Mouse (Mus musculus) monocyte, adult 5-6 weeks (primary cell): Measurements from ENCODE around the gene Arl3. TPM values are rescaled to one million over a fixed set of nuclear protein-coding genes. Genes with fewer than 3 reads are reported as not detected.

Experiments
- ATAC-seq: fragments of 153-309, 156-312 bp; replicated peaks from 2 replicates; pipeline ENCODE4 v1.8.0; 2017; ENCODE audit warnings: mild to moderate bottlenecking; ENCODE audit not compliant: low TSS enrichment, insufficient number of reproducible peaks, severe bottlenecking, poor library complexity, low FRiP score
- total RNA-seq: library from RNA; stranded (forward); fragments of 200-1000, 200-491, 200-594 nt; gene quantifications from 3 replicates; pipeline ENCODE4 v1.2.3, GENCODE M21; 2017

Arl3 gene
- total RNA-seq, 1 experiment from 2014 or later = 26.2 TPM

DNA sequence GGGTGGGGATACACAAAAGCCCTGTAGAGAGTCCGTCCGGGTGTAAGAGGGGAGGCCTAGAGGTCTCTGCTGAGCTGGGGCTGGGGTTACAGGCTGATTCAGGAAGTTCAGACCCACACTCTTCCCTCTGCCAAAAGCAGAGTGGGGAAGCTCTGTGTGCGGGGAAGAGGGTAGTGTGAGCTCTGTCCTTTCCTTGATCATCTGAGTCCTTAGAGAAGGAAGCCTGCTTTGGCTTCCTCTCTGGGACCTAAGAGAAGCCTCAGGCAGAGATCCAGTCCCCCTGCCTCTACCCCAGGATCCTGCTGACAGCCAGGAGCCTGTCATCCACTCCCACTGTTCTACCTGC lies 66.7 kb downstream of the Arl3 start:
- no peak for ATAC-seq

DNA sequence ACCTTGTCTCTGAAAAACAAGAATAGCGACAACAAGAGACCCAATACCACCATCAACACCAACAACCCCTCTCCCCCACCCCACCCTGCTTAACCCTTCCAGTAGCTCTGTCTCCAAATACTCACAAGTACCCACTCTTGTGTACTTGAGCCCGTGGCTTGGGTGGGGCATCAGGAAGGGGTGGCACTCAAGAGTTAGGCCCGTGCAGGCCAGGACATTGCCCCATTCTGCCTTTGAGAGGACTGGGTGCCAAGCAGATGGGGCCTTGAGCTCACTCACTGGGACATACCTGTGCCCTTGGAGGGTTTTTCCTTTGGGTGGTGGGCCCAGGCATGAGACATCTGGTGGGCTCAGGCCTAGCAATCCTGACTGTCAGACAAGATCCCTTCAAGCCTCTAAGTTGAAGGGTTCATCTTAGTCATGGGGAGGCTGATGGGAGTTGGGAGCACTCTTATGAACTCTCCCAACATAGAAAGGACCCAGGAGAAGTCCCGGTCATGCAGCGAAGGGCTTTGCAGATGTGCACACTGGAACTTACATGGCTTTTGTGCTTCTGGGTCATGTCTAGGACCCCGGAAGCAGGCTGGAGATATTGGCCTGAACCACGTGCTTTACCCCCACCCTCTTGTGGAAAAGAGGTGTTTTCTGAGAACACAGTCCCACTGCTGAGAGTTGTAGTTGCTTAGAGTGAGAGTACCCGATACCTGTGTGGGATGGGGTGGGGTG lies 67.2 kb downstream of the Arl3 start:
- no peak for ATAC-seq

DNA sequence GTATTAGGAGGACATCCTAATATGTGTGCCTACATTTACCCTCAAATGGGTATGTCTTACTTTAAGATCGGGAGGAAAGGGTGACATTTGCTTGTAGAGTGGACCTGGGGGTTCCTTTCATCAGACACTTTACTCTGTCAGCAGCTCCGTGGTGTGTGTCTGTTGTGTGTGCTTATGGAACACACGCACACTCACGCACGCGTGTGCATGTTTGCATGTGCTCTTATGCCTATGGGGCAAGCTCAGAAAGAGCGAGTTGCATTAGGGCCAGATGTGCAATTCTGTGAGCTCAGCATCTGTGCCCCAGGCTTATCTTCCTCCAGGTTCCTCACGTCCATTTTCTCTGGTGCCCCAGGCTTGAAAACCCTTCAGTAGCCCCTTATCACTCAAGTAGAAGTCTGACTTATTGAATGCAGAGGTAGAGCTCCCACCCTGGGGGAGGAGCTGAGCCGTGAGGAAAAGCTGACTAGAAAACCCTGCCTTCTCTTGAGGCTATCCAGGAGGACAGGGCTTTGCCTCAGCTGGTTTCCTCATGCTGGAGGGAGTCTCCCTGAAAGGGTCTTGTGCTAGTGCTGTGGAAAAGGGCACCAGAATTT lies 68.1 kb downstream of the Arl3 start:
- ATAC-seq = no peak

DNA sequence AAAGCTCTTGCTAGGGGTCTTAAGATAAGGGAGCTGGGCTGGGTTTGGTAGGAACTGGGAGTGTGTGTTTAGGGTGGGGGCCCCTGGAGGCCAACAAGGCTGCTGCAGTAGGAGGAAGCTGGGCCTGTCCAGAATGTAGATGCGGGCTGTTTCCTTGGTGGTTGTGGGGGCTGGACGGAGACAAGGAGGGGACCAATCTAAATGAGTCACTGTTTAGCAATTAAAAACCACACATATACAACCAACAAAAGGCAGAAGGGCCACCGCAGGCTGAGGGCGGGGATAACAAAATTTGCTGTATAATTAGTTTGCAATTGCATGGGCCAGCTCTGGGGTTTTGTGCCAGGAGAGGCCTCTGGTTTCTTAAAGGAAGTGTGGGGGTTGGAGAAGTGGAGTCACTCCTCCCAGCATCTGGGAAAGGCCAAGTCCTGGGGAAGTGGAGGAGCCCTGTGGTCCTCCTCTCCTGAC lies 68.9 kb downstream of the Arl3 start:
- ATAC-seq = peak; percentile 50

DNA sequence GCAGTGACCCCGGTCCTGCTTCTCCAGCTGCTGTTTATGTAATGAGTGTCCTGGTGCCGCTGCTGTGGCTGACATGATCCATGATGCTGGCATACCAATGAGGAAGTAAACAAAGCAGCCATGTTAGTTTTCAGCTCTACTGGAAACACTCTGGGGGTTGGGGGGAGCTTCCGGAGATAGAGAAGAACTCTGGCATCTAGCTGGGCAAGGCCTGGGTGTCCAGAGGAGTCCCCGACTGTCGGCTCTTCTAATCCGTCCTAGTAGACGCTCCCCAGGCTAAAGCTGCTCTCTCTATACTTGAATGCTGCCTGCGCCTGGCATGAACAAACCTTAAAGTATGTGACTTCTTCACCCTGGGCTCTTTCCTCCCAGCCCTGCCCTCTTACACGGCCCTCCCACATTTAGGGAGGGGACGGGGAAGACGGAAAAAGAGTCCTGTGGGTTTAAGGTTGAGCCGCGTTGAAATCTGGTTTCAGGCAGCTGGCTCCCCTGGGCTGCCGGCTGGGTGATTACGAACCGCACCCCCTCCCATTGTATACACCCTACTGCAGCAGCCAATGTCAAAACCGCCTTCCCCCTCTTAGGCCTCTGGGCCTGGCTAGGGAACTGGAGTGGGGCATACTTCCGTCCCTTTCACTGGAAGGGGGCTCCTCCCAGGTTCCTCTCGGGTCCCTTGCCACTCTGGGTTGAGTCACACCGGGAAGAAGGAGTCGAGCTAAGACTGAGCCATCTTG lies 69.5 kb downstream of the Arl3 start:
- peak; percentile 40 for ATAC-seq

DNA sequence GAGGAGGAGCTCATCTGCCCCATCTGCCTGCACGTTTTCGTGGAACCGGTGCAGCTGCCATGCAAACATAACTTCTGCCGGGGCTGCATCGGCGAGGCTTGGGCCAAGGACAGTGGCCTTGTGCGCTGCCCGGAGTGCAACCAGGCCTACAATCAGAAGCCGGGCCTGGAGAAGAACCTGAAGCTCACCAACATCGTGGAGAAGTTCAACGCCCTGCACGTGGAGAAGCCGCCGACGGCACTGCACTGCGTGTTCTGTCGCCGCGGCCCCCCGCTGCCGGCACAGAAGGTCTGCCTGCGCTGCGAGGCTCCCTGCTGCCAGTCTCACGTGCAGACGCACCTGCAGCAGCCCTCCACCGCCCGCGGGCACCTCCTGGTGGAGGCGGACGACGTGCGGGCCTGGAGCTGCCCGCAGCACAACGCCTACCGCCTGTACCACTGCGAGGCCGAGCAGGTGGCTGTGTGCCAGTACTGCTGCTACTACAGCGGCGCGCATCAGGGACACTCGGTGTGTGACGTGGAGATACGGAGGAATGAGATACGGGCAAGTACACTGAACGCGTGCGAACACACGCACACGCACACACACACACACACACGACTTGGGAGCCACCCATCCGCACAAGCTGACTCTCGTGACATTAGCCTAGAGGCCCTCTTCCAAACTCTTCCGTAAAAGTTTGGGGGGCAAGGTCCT lies 70.4 kb downstream of the Arl3 start:
- ATAC-seq = no peak

DNA sequence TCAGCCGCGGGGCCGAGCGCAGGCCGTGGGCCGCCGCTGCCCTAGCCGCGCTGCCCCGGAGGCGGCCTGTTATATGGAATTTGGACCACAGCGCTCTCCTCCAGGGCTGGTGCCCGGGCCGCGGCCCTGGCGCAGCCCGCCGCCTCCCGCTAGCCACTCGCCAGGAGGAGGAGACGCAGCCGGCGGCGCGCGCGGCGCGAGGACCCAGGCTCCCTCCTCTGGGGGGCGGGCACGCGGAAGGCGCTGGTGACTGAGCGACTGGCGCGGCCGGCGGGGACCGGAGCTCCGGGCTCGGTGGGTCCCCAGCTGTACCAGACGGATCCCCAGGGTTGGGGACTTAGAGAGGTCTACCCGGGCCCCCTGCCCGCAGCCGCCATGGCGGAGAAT lies 70.9 kb downstream of the Arl3 start:
- no peak for ATAC-seq

DNA sequence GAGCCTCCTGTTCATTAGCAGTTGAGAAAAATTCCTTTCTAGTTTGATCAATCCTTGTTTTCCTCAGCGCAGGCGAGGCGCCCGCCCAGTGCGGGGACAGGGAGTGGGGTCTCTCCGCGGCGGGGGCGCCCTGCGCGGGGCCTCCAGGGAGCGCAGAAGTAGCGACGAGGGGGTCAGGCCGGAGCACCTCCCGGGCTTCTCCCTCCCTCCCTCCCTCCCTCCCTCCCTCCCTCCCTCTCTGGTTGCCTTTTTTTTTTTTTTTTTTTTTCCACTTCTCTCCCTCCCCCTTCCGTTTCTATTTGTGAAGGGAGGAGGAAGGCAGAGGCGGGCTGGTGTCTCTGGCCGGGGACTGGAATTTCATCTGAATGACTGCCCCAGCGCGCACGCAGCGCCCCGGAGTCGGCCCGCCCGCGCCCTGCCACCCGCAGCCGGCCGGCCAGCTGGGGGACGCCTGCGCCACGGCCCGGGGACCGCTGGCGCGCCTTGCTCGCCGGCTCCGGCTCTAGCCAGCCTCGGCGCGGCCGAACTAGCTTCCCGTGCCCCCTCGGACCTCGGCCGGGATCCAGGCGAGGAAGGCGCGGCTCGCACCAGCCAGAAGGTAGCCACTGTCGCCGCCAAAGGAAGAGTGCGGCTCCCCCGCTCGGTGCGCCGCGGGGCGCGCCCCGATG lies 71.5 kb downstream of the Arl3 start, which contains the start of gene Trim8:
Gene Trim8 (plus strand): TSS at position 302 of the 668 bp plus-strand sequence.
- no peak for ATAC-seq

DNA sequence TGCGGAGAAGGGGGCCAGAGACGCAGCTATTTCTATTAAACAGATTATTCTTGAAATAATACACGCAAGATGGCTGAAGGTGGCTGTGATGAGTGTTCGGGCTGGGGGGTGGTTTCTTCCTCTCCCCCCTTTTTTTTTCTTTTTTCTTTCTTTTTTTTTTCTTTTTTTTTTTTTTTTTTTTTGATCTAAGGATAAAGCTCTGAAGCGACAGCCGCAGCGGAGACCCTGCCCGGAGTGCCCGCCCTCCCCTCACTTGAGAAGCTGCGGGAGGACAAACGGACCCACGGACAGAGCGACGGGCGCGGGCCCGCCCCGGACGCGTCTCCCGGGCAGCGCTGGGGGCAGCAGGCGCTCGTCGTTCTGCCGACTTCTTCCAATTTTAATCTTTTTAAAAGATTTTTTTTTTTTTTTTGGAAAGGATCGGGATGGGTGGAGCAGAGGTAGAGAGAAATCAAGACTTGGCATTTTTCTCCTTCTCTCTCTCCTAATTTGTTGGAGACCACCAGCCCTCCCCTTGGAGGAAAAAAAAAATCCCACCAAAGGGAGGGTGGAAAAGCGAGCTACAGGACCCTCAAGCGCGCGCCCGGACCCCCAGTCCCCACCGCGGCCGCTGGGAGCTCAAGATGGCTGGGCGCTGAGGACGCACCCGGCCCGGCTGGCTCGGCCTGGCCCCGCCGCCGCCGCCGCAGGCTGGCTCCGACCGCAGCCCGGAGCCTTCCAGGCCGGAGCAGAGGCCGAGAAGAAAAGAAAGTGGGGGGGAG lies 72.2 kb downstream of the Arl3 start:
- no peak for ATAC-seq

DNA sequence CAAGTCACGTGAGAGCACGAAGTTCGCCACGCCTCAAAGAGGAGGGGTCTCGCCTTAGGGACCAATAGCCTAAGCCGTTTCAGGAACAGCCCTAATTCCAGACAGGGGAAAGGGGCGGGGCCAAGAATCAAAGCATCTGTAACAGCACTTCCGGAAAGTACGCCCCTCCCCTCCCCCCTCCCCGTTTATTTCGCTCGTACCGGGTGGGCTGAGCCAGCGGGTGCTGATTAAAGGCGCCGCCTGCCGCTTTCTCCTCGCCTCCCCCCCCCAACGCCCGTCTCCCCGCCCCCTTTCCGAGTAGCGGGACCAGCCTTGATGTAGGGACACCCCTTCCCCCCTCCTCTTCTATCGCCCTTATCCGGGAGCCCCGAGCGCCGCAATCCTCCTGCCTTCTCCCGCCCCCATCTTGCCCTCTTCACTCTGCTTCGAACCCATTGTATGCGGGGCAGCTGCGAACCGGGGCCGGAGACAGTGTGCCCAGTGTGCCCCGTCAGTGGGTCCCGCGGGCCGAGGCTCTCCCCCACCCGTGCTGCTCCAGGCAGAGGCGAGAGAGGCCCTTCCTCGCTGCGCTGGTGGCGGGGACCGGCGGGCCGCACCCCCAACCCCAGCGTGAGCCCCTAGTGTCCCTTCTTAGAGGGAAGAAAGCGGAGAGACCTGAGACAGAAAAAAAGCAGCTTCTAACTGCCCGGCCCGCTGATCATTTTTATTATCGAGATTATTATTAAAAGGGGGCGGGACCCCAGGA lies 73.0 kb downstream of the Arl3 start:
- peak; percentile 60 for ATAC-seq

DNA sequence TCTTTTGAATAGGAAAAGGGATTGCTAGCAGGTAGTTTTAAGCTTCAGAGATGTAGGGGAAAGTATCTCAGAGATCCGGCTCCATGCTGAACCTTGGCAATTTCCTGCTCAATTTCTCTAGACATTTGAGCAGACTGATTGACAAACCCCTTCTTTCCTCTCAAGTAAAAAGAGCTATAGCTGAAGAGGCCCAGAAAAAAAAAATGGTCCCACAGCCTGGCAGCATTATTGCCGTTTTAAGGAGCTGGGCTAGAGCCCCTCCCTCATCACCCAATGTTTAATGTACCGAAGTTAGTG lies 73.5 kb downstream of the Arl3 start:
- no peak for ATAC-seq

DNA sequence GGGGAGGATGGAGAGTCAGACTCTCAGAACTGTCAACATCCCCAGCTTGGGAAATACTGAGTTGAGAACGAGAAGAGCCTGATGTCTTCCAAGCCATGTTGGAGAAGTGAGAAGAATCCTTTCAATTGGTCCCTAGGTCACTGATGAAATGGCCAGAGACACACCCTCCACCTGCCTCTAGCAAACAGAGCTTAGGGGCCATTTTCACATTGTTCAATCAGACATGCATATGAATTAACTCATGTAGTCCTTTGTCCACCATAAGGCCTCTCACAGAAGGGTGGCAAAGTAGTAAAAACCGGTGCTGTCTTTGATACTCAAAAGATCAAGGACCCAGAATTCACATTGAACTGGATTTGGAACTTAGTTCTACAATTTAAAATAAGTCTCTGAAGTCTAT lies 75.8 kb downstream of the Arl3 start:
- no peak for ATAC-seq

DNA sequence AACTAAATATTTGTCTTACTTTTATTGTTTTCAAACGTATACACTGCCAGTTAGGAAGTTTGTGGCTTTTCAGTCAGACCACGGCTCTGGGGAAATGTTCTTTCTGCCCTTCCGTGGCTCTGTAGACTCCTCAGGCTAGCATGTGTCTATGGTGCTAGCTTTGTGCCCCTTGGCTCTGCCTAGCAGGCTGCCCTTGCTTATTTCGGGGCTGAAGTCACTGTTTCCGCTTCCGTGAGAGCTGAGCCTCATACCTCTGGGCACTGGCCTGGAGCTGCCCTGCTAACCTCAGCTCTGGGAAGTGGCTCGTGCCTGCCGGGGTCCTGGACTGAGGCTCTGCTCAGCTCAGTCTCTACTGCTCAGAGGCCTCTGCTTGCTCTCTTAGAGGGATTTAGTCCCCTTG lies 77.9 kb downstream of the Arl3 start:
- ATAC-seq = no peak

DNA sequence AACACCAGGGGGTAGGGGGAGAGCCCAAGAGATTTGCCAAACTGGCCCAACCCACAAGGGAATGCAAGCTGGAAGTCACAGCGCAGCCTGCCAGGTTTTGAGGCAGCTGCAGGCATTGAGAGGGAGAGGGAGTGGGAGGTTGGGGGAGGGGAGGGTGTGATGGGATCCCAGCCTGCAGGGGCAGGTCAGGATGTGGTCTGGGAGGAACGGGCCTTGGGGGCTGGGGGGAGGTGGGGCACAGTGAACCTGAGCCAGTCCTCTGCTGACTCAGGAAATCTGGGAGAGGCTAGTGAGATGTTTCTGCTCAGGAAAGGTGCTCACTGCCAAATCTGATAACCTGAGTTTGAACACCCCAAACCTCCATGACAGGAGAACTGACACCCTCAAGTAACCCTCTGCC lies 82.4 kb downstream of the Arl3 start:
- ATAC-seq = no peak

DNA sequence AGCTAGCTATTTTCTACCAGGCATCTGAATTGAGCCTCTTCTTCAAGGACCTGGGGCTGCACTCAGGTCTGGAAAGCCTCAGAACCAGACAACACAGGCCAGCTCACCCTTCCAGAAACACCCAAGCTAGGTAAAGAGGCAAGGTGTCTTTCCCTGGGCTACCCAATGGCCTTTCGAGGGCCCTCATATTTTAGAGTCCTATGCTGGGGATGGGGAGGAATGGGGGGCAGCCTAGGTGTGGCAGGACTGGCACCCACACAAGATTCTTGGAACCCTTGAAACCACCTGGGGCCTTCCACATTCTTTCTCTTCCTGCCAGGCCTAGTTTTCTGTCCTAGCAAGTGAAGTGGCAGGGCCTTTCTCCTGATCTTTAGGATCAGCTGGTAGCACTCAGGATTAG lies 83.5 kb downstream of the Arl3 start:
- ATAC-seq = no peak

DNA sequence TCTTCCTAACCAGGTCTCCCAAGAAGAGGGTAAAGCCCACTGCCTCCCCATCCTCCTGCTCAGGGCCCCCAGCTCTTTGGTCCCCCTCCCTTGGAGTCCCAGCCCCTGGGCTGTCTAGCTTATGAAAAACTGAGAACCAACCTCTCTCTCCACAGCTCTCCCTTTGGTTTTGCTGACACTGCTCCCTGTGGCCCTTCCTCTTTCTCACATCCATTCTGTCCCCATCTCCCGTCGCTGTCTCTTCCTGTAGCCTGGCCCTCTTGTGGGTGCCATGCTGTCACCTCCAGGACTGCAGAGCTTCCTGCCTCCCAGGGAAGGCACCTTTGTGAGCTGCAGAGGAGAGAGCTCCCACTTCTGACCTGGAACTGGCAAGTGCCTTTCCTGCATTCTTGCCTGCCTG lies 86.3 kb downstream of the Arl3 start:
- ATAC-seq = 0 out of 2 replicates have a peak, but pooled peaks have one; percentile 46

DNA sequence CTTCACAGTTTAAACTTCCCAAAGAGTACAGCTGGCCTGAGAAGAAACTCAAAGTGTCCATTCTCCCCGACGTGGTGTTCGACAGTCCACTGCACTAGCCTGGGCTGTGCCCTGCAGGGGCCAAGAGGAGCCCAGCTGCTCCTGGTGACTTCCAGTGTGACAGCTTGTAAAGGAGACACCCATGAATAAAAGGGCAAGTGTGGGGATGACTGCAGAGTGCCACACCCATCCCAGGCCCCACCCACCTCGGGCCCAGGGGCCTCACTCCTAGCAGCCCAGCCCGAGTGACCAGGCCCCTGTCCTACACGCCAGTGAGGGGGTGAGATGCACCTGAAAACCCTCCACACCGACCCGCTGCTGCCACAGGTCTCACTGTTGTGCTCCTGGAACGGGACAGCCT lies 87.2 kb downstream of the Arl3 start:
- ATAC-seq = no peak; the same call in 1 of the 2 replicates

DNA sequence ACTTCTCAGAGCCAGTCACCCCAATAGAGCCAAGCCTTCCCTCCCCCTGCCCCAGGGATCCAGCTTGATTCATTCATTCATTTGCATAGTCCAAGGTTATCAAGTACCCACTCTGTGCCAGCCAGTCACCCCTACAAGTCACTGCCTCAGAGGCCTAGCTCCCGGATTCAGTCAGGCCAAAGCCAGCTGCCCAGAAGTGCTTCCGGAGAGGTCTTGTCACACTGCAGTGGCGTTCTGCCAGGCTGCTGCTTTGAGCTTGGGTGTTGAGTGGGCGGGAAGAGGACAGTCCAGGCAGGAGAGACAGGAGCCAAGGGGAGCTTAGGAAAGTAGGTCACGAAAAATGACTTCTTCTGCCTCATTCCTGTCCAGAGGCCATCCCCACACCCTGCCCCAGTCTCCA lies 88.5 kb downstream of the Arl3 start:
- no peak for ATAC-seq
